Mouse (Mus musculus): ENCODE measurements around the gene Haus2. TPM values are rescaled to one million over a fixed set of nuclear protein-coding genes. Genes with fewer than 3 reads are reported as not detected.

Gene Haus2
- polyA plus RNA-seq, 1 experiment from 2014 or later, result 24.6 TPM

DNA sequence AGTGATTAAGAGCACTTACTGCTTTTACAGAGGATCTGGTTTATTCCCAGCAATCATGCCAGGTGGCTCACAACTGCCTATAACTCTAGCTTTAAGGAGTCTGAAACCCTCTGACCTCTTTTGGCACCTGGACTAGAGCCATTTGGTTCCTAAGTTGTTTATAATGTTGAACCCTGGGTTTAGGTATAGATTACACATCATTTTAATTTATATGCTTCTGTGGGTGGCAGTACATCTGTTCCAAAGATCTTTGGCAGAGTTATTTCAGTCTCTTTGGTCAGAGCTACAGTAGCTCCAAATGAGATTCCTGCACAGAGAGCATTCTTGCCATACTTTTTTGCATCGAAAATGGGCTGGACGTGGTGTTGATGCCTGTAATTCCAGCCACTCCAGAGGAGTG, 11.4 kb upstream of the Haus2 start:
- 91% methylated on average over 2 of the region's 2 CpGs for WGBS
- Histone ChIP-seq H3K9ac (replicated peaks; ENCODE audit: low read depth, low read length) (no peak overlapping the region), H3K4me1 (ENCODE audit: control insufficient read depth, insufficient read depth, low read length) (no peaks in the 10 kb centered on the region), H3K4me3 (ENCODE audit: low read depth, low read length) (no peak overlapping the region), H3K27ac (ENCODE audit: low read length) (no peak overlapping the region), H3K27me3 (ENCODE audit: control insufficient read depth, insufficient read depth, low read length) (no peaks in the 10 kb centered on the region), H3K4me2 (replicated peaks; ENCODE audit: low read depth, low read length) (no peak overlapping the region), H3K9me3 (ENCODE audit: control insufficient read depth, low read depth, low read length) (no peaks in the 10 kb centered on the region), H3K36me3 (ENCODE audit: control insufficient read depth, insufficient read depth, low read length) (peaks cover 48% of the 10 kb centered on the region)
- ATAC-seq (ENCODE audit: insufficient number of reproducible peaks, insufficient read depth, low FRiP score, low read depth), result no peak

DNA sequence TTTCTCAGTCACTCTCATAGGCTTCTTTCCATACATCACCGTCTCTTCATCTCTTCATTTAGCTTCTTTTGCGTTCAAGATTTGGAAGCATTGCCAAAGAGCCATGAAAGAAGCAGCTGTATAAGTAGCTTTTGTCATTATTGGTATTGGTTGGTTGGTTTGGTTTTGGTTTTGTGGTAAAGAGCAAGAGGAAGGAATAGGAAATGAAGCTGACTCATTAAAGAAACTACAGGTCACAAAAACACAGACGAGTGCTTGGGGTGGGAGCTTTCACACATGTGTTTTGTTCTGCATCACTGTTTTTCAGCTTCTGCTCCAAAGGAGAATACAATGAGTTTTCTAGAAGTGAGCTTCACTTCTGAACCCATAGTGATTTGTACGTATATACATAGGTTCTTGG, 9.7 kb upstream of the Haus2 start:
- H3K4me2 ChIP-seq (replicated peaks; ENCODE audit: low read depth, low read length), result no peak overlapping the region
- no peak for ATAC-seq (ENCODE audit: insufficient number of reproducible peaks, insufficient read depth, low FRiP score, low read depth)
- H3K36me3 ChIP-seq (ENCODE audit: control insufficient read depth, insufficient read depth, low read length), result peaks cover 48% of the 10 kb centered on the region
- 91% methylated on average over 4 of the region's 4 CpGs for WGBS
- H3K9me3 ChIP-seq (ENCODE audit: control insufficient read depth, low read depth, low read length), result no peaks in the 10 kb centered on the region
- H3K27ac ChIP-seq (ENCODE audit: low read length), result no peak overlapping the region
- no peaks in the 10 kb centered on the region for H3K27me3 ChIP-seq (ENCODE audit: control insufficient read depth, insufficient read depth, low read length)
- no peaks in the 10 kb centered on the region for H3K4me1 ChIP-seq (ENCODE audit: control insufficient read depth, insufficient read depth, low read length)
- H3K4me3 ChIP-seq (ENCODE audit: low read depth, low read length), result no peak overlapping the region
- no peak overlapping the region for H3K9ac ChIP-seq (replicated peaks; ENCODE audit: low read depth, low read length)

DNA sequence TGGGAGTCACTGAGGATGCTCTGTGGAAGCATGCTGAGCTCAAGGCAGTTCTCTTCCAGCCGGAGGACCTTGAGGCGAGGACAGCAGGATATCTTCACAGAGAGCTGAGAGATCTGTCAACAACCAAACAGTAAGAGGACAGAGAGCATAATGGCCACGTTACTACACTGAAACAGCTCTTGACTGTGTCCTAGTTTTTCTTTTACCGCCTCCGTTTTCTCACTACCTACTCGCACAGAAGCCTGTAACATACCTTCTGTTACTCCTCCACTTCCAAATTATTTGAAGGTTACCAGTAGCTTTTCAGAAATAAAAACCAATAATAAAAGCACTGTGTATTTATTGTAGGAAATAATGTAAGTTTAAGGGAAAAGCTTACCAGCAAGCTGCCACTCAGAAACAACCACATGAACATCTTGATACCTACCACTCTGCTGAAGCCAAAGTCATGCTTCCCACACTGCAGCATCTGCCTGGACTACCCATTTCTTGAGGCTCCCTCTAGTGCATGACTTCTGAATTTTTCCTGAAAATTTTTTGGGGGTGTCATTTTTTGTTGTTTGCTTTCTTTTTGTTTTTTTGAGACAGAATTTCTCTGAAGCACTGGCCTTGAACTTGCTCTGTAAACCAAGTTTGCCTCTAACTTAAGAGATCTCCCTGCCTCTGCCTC, 3.0 kb upstream of the Haus2 start:
- no peak overlapping the region for H3K4me3 ChIP-seq (ENCODE audit: low read depth, low read length)
- no peak overlapping the region for H3K27ac ChIP-seq (ENCODE audit: low read length)
- WGBS, result 85% methylated on average over 6 of the region's 6 CpGs
- no peaks in the 10 kb centered on the region for H3K27me3 ChIP-seq (ENCODE audit: control insufficient read depth, insufficient read depth, low read length)
- peaks cover 7% of the 10 kb centered on the region; the same call in 1 of the 2 replicates for H3K4me1 ChIP-seq (ENCODE audit: control insufficient read depth, insufficient read depth, low read length)
- H3K36me3 ChIP-seq (ENCODE audit: control insufficient read depth, insufficient read depth, low read length), result peaks cover 7% of the 10 kb centered on the region
- no peaks in the 10 kb centered on the region for H3K9me3 ChIP-seq (ENCODE audit: control insufficient read depth, low read depth, low read length)
- no peak overlapping the region for H3K9ac ChIP-seq (replicated peaks; ENCODE audit: low read depth, low read length)
- no peak for ATAC-seq (ENCODE audit: insufficient number of reproducible peaks, insufficient read depth, low FRiP score, low read depth)
- H3K4me2 ChIP-seq (replicated peaks; ENCODE audit: low read depth, low read length), result no peak overlapping the region

DNA sequence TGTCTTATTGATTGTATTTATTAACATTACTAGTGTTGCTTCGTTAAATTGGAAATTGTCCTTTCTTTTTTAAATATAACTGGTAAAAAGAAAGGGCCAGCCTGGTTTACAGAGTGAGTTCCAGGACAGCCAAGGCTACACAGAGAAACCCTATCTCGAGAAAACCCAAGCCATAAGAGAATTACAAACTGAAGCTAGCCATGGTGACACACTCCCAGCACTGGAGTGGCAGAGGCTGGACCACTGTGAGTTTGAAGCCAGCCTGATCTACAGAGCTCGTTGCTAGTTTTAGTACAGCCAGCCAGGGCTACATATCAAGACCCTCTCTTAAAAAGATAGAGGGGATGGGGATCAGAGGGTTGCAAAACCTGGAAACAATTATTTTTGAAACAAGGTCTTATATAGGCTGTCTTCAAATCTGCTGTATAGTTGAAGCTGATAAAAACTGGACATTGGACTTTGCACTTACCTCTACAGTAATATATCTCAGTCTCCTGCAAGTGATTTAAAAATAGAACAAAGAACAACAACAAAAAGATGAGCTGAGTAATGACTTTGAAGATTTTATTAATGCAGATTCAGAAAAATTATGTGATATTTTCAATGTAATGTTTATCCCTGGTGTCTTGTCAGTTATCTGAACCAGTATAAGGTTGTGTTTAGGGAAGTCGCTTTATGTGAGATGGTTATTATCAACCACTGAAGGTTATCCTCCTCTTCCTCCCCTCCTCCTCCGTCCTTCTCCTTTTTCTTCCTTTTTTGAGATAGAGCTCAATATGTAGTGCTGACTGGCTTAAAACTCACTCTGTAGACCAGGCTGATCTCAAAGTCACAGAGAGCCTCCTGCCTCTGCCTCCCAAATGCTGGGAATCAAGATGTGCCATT, 7.3 kb downstream of the Haus2 start:
- H3K36me3 ChIP-seq (ENCODE audit: control insufficient read depth, insufficient read depth, low read length), result peaks cover 19% of the 10 kb centered on the region
- H3K4me1 ChIP-seq (ENCODE audit: control insufficient read depth, insufficient read depth, low read length), result no peaks in the 10 kb centered on the region
- ATAC-seq (ENCODE audit: insufficient number of reproducible peaks, insufficient read depth, low FRiP score, low read depth), result no peak
- no peak overlapping the region for H3K27ac ChIP-seq (ENCODE audit: low read length)
- no peak overlapping the region for H3K9ac ChIP-seq (replicated peaks; ENCODE audit: low read depth, low read length)
- no peak overlapping the region for H3K4me2 ChIP-seq (replicated peaks; ENCODE audit: low read depth, low read length)
- no peak overlapping the region for H3K4me3 ChIP-seq (ENCODE audit: low read depth, low read length)
- no peaks in the 10 kb centered on the region for H3K9me3 ChIP-seq (ENCODE audit: control insufficient read depth, low read depth, low read length)
- H3K27me3 ChIP-seq (ENCODE audit: control insufficient read depth, insufficient read depth, low read length), result no peaks in the 10 kb centered on the region
- 90% methylated on average over 5 of the region's 5 CpGs for WGBS

DNA sequence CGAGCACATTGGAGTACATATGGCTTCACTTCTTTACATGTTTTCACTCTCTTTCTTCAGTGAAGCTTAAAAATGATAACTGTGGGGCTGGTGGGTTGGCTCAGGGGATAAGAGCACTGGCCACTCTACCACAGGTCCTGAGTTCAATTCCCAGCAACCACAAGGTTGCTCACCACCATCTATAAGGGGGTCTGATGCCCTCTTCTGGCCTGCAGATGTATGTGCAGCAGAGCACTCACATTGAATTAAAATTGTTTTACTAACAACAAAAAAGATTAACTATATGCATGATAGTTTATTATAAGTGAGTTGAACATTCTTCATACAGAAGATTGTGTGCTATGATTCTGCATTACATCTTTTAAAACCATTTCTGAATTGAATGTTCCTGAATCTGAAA, 10.4 kb downstream of the Haus2 start:
- Histone ChIP-seq H3K9me3 (ENCODE audit: control insufficient read depth, low read depth, low read length) (no peaks in the 10 kb centered on the region), H3K27ac (ENCODE audit: low read length) (no peak overlapping the region), H3K36me3 (ENCODE audit: control insufficient read depth, insufficient read depth, low read length) (peaks cover 19% of the 10 kb centered on the region), H3K27me3 (ENCODE audit: control insufficient read depth, insufficient read depth, low read length) (no peaks in the 10 kb centered on the region), H3K4me2 (replicated peaks; ENCODE audit: low read depth, low read length) (no peak overlapping the region), H3K4me3 (ENCODE audit: low read depth, low read length) (no peak overlapping the region), H3K9ac (replicated peaks; ENCODE audit: low read depth, low read length) (no peak overlapping the region), H3K4me1 (ENCODE audit: control insufficient read depth, insufficient read depth, low read length) (no peaks in the 10 kb centered on the region)
- ATAC-seq (ENCODE audit: insufficient number of reproducible peaks, insufficient read depth, low FRiP score, low read depth), result no peak
- WGBS, result 100% methylated on average over 1 of the region's 1 CpGs

DNA sequence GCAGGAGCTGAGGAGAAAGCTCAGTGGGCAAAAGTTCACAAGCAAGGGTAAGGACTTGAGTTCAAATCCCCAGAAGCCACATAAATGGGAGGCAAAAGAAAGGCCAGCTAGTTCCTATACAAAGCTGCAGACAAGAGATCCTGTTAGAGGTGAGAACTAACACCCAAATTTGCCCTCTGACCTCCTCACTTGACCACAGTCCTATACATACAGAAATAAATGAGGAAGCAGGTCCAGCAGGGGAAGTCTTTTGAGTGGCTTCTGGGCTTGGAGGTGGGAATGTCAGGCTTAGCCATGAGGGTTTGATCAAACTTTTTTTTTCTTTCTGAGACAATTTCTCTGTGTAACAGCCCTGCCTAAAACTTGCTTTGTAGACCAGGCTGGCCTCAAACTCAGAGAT, 13.7 kb downstream of the Haus2 start:
- Histone ChIP-seq H3K9ac (replicated peaks; ENCODE audit: low read depth, low read length) (no peak overlapping the region), H3K4me2 (replicated peaks; ENCODE audit: low read depth, low read length) (no peak overlapping the region)
- ATAC-seq (ENCODE audit: insufficient number of reproducible peaks, insufficient read depth, low FRiP score, low read depth), result no peak

DNA sequence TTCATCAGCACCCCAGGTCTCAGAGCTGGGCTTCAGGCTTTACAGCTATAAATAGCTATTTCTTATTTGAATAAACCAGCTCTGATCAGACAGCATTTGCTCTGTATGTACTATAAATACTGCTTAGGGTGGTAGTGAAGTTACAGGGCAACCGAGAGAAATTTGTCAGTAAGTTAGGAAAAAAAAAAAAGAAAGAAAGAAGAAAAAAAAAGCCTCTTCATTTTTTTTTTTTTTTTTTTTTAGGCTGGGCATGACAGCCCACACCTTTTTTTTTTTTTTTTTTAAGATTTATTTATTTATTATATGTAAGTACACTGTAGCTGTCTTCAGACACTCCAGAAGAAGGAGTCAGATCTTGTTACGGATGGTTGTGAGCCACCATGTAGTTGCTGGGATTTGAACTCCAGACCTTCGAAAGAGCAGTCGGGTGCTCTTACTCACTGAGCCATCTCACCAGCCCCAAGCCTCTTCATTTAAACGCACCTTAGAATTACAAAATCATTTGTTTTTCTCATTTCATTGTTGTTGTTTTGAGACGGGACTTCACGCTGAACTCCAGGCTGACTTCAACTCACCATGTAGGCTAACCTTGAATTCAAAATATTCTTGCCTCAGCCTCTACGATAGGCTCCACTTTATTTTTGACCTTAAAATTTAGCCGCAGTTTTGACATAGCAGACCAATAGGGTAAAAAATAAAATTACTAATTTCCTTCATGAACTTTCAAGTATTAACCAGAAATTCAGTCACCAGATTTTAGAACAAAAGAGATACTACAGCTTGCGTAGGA, 19.1 kb downstream of the Haus2 start:
- H3K4me1 ChIP-seq (ENCODE audit: control insufficient read depth, insufficient read depth, low read length), result 0 out of 2 replicates have a peak, but pooled peaks cover 2% of the 10 kb centered on the region
- no peaks in the 10 kb centered on the region for H3K9me3 ChIP-seq (ENCODE audit: control insufficient read depth, low read depth, low read length)
- 0 out of 2 replicates have a peak, but pooled peaks cover 2% of the 10 kb centered on the region for H3K36me3 ChIP-seq (ENCODE audit: control insufficient read depth, insufficient read depth, low read length)
- no peaks in the 10 kb centered on the region for H3K27me3 ChIP-seq (ENCODE audit: control insufficient read depth, insufficient read depth, low read length)
- H3K27ac ChIP-seq (ENCODE audit: low read length), result no peak overlapping the region
- H3K4me3 ChIP-seq (ENCODE audit: low read depth, low read length), result peak overlapping the region; percentile 48
- no peak overlapping the region for H3K9ac ChIP-seq (replicated peaks; ENCODE audit: low read depth, low read length)
- ATAC-seq (ENCODE audit: insufficient number of reproducible peaks, insufficient read depth, low FRiP score, low read depth), result peak; percentile 8; the same call in 1 of the 2 replicates
- peak overlapping the region; percentile 29 for H3K4me2 ChIP-seq (replicated peaks; ENCODE audit: low read depth, low read length)
- 25% methylated on average over 10 of the region's 10 CpGs for WGBS

More for the DNA sequence above, 13.7 kb downstream of the Haus2 start:
- Histone ChIP-seq H3K27ac (ENCODE audit: low read length) (no peak overlapping the region), H3K4me3 (ENCODE audit: low read depth, low read length) (no peak overlapping the region), H3K4me1 (ENCODE audit: control insufficient read depth, insufficient read depth, low read length) (no peaks in the 10 kb centered on the region), H3K9me3 (ENCODE audit: control insufficient read depth, low read depth, low read length) (no peaks in the 10 kb centered on the region), H3K27me3 (ENCODE audit: control insufficient read depth, insufficient read depth, low read length) (no peaks in the 10 kb centered on the region), H3K36me3 (ENCODE audit: control insufficient read depth, insufficient read depth, low read length) (peaks cover 11% of the 10 kb centered on the region)
